Mouse (Mus musculus): ENCODE results near the gene Rbm20.

GRCm38 (mm10) chr19:53716469-53716868 is 39.4 kb downstream of the Rbm20 start:
- no peak for TF ChIP-seq MAFK (IDR thresholded peaks at IDR 0.05; ENCODE audit: insufficient read depth, low read depth, low read length)
- TF ChIP-seq HCFC1 (IDR thresholded peaks at IDR 0.05; ENCODE audit: borderline replicate concordance, insufficient read depth, low read length) = no peak
